Mouse (Mus musculus): ENCODE data around the gene Armc5. TPM values are rescaled to one million over a fixed set of nuclear protein-coding genes. Genes with fewer than 3 reads are reported as not detected.

The Armc5 gene
- 5.7 and 6.6 TPM in 2 replicates for polyA plus RNA-seq (2014; fragmentation: Nextera tagmentation; extraction: Ambion mirVana)

GRCm38 (mm10) chr7:128236856-128237592 lies at the start of gene Armc5:
Armc5 (plus strand) TSS chr7:128237342.
- peak; percentile 21; the same call in 1 of the 2 replicates for ATAC-seq
- H3K9me3 ChIP-seq (replicated peaks; ENCODE audit: control insufficient read depth, low read length): no peaks in the 10 kb centered on the region
- peaks cover 21% of the 10 kb centered on the region for H3K36me3 ChIP-seq (ENCODE audit: control insufficient read depth, insufficient read depth, low read length)
- H3K9ac ChIP-seq (ENCODE audit: low read length): peak within 1 kb of the TSS; percentile 73
- H3K27me3 ChIP-seq (replicated peaks; ENCODE audit: control insufficient read depth, insufficient read depth, low read length): no peaks in the 10 kb centered on the region
- H3K27ac ChIP-seq (ENCODE audit: low read depth, low read length): peak within 1 kb of the TSS; percentile 94
- WGBS: 25% methylated on average over 37 of the region's 37 CpGs
- peaks cover 4% of the 10 kb centered on the region; the same call in 1 of the 2 replicates for H3K4me1 ChIP-seq (ENCODE audit: control insufficient read depth, insufficient read depth, low read length)
- peak; percentile 75 for DNase-seq (ENCODE audit: low spot score)
- H3K4me2 ChIP-seq (ENCODE audit: low read length): peak within 1 kb of the TSS; percentile 86
- H3K4me3 ChIP-seq (ENCODE audit: low read depth, low read length): peak within 1 kb of the TSS; percentile 71

GRCm38 (mm10) chr7:128201607-128202006 lies 35.5 kb upstream of the Armc5 start:
- Histone ChIP-seq H3K4me3 (ENCODE audit: low read depth, low read length) (no peak overlapping the region), H3K9me3 (replicated peaks; ENCODE audit: control insufficient read depth, low read length) (no peaks in the 10 kb centered on the region), H3K27ac (ENCODE audit: low read depth, low read length) (no peak overlapping the region), H3K27me3 (replicated peaks; ENCODE audit: control insufficient read depth, insufficient read depth, low read length) (no peaks in the 10 kb centered on the region), H3K36me3 (ENCODE audit: control insufficient read depth, insufficient read depth, low read length) (no peaks in the 10 kb centered on the region), H3K4me1 (ENCODE audit: control insufficient read depth, insufficient read depth, low read length) (no peaks in the 10 kb centered on the region), H3K4me2 (ENCODE audit: low read length) (no peak overlapping the region), H3K9ac (ENCODE audit: low read length) (no peak overlapping the region)
- no peak for DNase-seq (ENCODE audit: low spot score)
- 88% methylated on average over 9 of the region's 9 CpGs for WGBS
- no peak for ATAC-seq

GRCm38 (mm10) chr7:128203071-128203470 lies 34.1 kb upstream of the Armc5 start:
- 82% methylated on average over 9 of the region's 9 CpGs for WGBS
- no peak overlapping the region for H3K4me3 ChIP-seq (ENCODE audit: low read depth, low read length)
- ATAC-seq (no peak), DNase-seq (ENCODE audit: low spot score) (no peak)
- H3K4me2 ChIP-seq (ENCODE audit: low read length): no peak overlapping the region
- H3K9me3 ChIP-seq (replicated peaks; ENCODE audit: control insufficient read depth, low read length): no peaks in the 10 kb centered on the region
- H3K27ac ChIP-seq (ENCODE audit: low read depth, low read length): no peak overlapping the region
- H3K36me3 ChIP-seq (ENCODE audit: control insufficient read depth, insufficient read depth, low read length): no peaks in the 10 kb centered on the region
- no peaks in the 10 kb centered on the region for H3K4me1 ChIP-seq (ENCODE audit: control insufficient read depth, insufficient read depth, low read length)
- H3K9ac ChIP-seq (ENCODE audit: low read length): no peak overlapping the region
- no peaks in the 10 kb centered on the region for H3K27me3 ChIP-seq (replicated peaks; ENCODE audit: control insufficient read depth, insufficient read depth, low read length)

GRCm38 (mm10) chr7:128204179-128204578 lies 33.0 kb upstream of the Armc5 start:
- 88% methylated on average over 8 of the region's 8 CpGs for WGBS
- no peak for DNase-seq (ENCODE audit: low spot score)
- no peak overlapping the region for H3K27ac ChIP-seq (ENCODE audit: low read depth, low read length)
- no peak overlapping the region for H3K9ac ChIP-seq (ENCODE audit: low read length)
- ATAC-seq: no peak
- no peaks in the 10 kb centered on the region for H3K27me3 ChIP-seq (replicated peaks; ENCODE audit: control insufficient read depth, insufficient read depth, low read length)
- H3K4me1 ChIP-seq (ENCODE audit: control insufficient read depth, insufficient read depth, low read length): no peaks in the 10 kb centered on the region
- no peak overlapping the region for H3K4me2 ChIP-seq (ENCODE audit: low read length)
- no peak overlapping the region for H3K4me3 ChIP-seq (ENCODE audit: low read depth, low read length)
- H3K36me3 ChIP-seq (ENCODE audit: control insufficient read depth, insufficient read depth, low read length): no peaks in the 10 kb centered on the region
- H3K9me3 ChIP-seq (replicated peaks; ENCODE audit: control insufficient read depth, low read length): no peaks in the 10 kb centered on the region

- H3K27ac ChIP-seq (ENCODE audit: low read depth, low read length): no peak overlapping the region
- DNase-seq (ENCODE audit: low spot score) (no peak), ATAC-seq (no peak)
- WGBS: 86% methylated on average over 18 of the region's 18 CpGs
- H3K9ac ChIP-seq (ENCODE audit: low read length): no peak overlapping the region
- H3K4me1 ChIP-seq (ENCODE audit: control insufficient read depth, insufficient read depth, low read length): no peaks in the 10 kb centered on the region
- no peaks in the 10 kb centered on the region for H3K27me3 ChIP-seq (replicated peaks; ENCODE audit: control insufficient read depth, insufficient read depth, low read length)
- no peak overlapping the region for H3K4me3 ChIP-seq (ENCODE audit: low read depth, low read length)
- H3K9me3 ChIP-seq (replicated peaks; ENCODE audit: control insufficient read depth, low read length): no peaks in the 10 kb centered on the region
- no peaks in the 10 kb centered on the region for H3K36me3 ChIP-seq (ENCODE audit: control insufficient read depth, insufficient read depth, low read length)
- no peak overlapping the region for H3K4me2 ChIP-seq (ENCODE audit: low read length)
Observed at GRCm38 (mm10) chr7:128205695-128206094, 31.4 kb upstream of the Armc5 start.

GRCm38 (mm10) chr7:128206152-128206551 lies 31.0 kb upstream of the Armc5 start, which contains the start of gene Cox6a2:
Cox6a2 (minus strand) TSS chr7:128206387.
- DNase-seq (ENCODE audit: low spot score) (no peak), ATAC-seq (no peak)
- H3K27ac ChIP-seq (ENCODE audit: low read depth, low read length): no peak within 1 kb of the TSS
- no peaks in the 10 kb centered on the region for H3K36me3 ChIP-seq (ENCODE audit: control insufficient read depth, insufficient read depth, low read length)
- 74% methylated on average over 6 of the region's 6 CpGs for WGBS
- no peaks in the 10 kb centered on the region for H3K9me3 ChIP-seq (replicated peaks; ENCODE audit: control insufficient read depth, low read length)
- H3K9ac ChIP-seq (ENCODE audit: low read length): no peak within 1 kb of the TSS
- H3K4me3 ChIP-seq (ENCODE audit: low read depth, low read length): no peak within 1 kb of the TSS
- H3K4me1 ChIP-seq (ENCODE audit: control insufficient read depth, insufficient read depth, low read length): no peaks in the 10 kb centered on the region
- no peaks in the 10 kb centered on the region for H3K27me3 ChIP-seq (replicated peaks; ENCODE audit: control insufficient read depth, insufficient read depth, low read length)
- H3K4me2 ChIP-seq (ENCODE audit: low read length): no peak within 1 kb of the TSS

- 5% methylated on average over 4 of the region's 4 CpGs for WGBS
Observed at GRCm38 (mm10) chr7:128208187-128208586, 29.0 kb upstream of the Armc5 start.

GRCm38 (mm10) chr7:128209826-128210225 lies 27.3 kb upstream of the Armc5 start:
- ATAC-seq (no peak), DNase-seq (ENCODE audit: low spot score) (no peak)
- H3K36me3 ChIP-seq (ENCODE audit: control insufficient read depth, insufficient read depth, low read length): no peaks in the 10 kb centered on the region
- no peak overlapping the region for H3K4me3 ChIP-seq (ENCODE audit: low read depth, low read length)
- H3K9ac ChIP-seq (ENCODE audit: low read length): no peak overlapping the region
- H3K4me1 ChIP-seq (ENCODE audit: control insufficient read depth, insufficient read depth, low read length): no peaks in the 10 kb centered on the region
- 68% methylated on average over 3 of the region's 3 CpGs for WGBS
- no peaks in the 10 kb centered on the region for H3K27me3 ChIP-seq (replicated peaks; ENCODE audit: control insufficient read depth, insufficient read depth, low read length)
- no peak overlapping the region for H3K4me2 ChIP-seq (ENCODE audit: low read length)
- no peak overlapping the region for H3K27ac ChIP-seq (ENCODE audit: low read depth, low read length)
- H3K9me3 ChIP-seq (replicated peaks; ENCODE audit: control insufficient read depth, low read length): no peaks in the 10 kb centered on the region

More at GRCm38 (mm10) chr7:128208187-128208586, 29.0 kb upstream of the Armc5 start:
- no peaks in the 10 kb centered on the region for H3K9me3 ChIP-seq (replicated peaks; ENCODE audit: control insufficient read depth, low read length)
- DNase-seq (ENCODE audit: low spot score): peak; percentile 88
- no peaks in the 10 kb centered on the region for H3K27me3 ChIP-seq (replicated peaks; ENCODE audit: control insufficient read depth, insufficient read depth, low read length)
- no peak overlapping the region for H3K4me3 ChIP-seq (ENCODE audit: low read depth, low read length)
- no peaks in the 10 kb centered on the region for H3K36me3 ChIP-seq (ENCODE audit: control insufficient read depth, insufficient read depth, low read length)
- no peaks in the 10 kb centered on the region for H3K4me1 ChIP-seq (ENCODE audit: control insufficient read depth, insufficient read depth, low read length)
- H3K27ac ChIP-seq (ENCODE audit: low read depth, low read length): no peak overlapping the region
- H3K4me2 ChIP-seq (ENCODE audit: low read length): no peak overlapping the region
- ATAC-seq: no peak
- no peak overlapping the region for H3K9ac ChIP-seq (ENCODE audit: low read length)

- Histone ChIP-seq H3K27me3 (replicated peaks; ENCODE audit: control insufficient read depth, insufficient read depth, low read length) (no peaks in the 10 kb centered on the region), H3K4me1 (ENCODE audit: control insufficient read depth, insufficient read depth, low read length) (no peaks in the 10 kb centered on the region), H3K9ac (ENCODE audit: low read length) (no peak overlapping the region), H3K9me3 (replicated peaks; ENCODE audit: control insufficient read depth, low read length) (no peaks in the 10 kb centered on the region), H3K27ac (ENCODE audit: low read depth, low read length) (no peak overlapping the region), H3K36me3 (ENCODE audit: control insufficient read depth, insufficient read depth, low read length) (no peaks in the 10 kb centered on the region), H3K4me3 (ENCODE audit: low read depth, low read length) (no peak overlapping the region), H3K4me2 (ENCODE audit: low read length) (no peak overlapping the region)
- DNase-seq (ENCODE audit: low spot score) (no peak), ATAC-seq (no peak)
- 88% methylated on average over 4 of the region's 4 CpGs for WGBS
Observed at GRCm38 (mm10) chr7:128219952-128220351, 17.2 kb upstream of the Armc5 start.

All from forebrain, embryonic 14.5 days (tissue).